Mouse (Mus musculus) cerebellum, adult 2 months (tissue): ENCODE data around the gene Rfx2. TPM values are rescaled to one million over a fixed set of nuclear protein-coding genes. Genes with fewer than 3 reads are reported as not detected.
A peak's percentile ranks its signal among the peaks of the same experiment; 100 is the strongest.

Experiments
- DNase-seq, 2 experiments: peaks; one replicate each; pipeline ENCODE4 v3.0.0; 2021
- H3K27ac ChIP-seq: fragments of 200-500 bp; 2 replicates; pipeline ENCODE4 v1.5.1; 2012; ENCODE audit warnings: low read length, control low read depth, inconsistent platforms; ENCODE audit not compliant: insufficient read depth
- H3K27me3 ChIP-seq: fragments of 200-500 bp; 2 replicates; pipeline ENCODE4 v1.6.1; 2012; ENCODE audit warnings: inconsistent platforms, mild to moderate bottlenecking, low read length, moderate library complexity; ENCODE audit not compliant: control insufficient read depth, insufficient read depth
- H3K4me1 ChIP-seq: fragments of 200-500 bp; 2 replicates; pipeline ENCODE4 v1.6.1; 2011; ENCODE audit warnings: low read length; ENCODE audit not compliant: control insufficient read depth, insufficient read depth
- H3K4me3 ChIP-seq: fragments of 200-500 bp; replicated peaks from 2 replicates; pipeline ENCODE3; 2011; ENCODE audit warnings: mild to moderate bottlenecking, low read depth, low read length, control low read depth; ENCODE audit not compliant: insufficient read depth
- CTCF ChIP-seq: fragments of 200-500 bp; IDR thresholded peaks from 2 replicates; pipeline ENCODE4 v1.5.1; 2011; ENCODE audit warnings: low read depth, mild to moderate bottlenecking, control low read depth, low read length, moderate library complexity, borderline replicate concordance; ENCODE audit not compliant: insufficient read depth
- POLR2A ChIP-seq: fragments of 200-500 bp; IDR thresholded peaks from 2 replicates; pipeline ENCODE4 v1.6.1; 2011; ENCODE audit warnings: low read length, control low read depth, borderline replicate concordance; ENCODE audit not compliant: insufficient read depth
- WGBS: fragments of 180-500 bp; shearing (Covaris S2); methylation state at CpG from one replicate; pipeline ENCODE4 v1.1.7; 2018; 5-methylcytosine and 5-hydroxymethylcytosine counted together
- polyA plus RNA-seq: library from polyadenylated mRNA; depleted of rRNA; stranded (reverse); fragments of >200 nt; gene quantifications from 2 replicates; pipeline ENCODE4 v1.2.3, GENCODE M21; 2012

Rfx2 gene
- polyA plus RNA-seq, 1 experiment: 3.1 TPM

GRCm38 (mm10) chr17:56762769-56763731 lies 67.8 kb downstream of the Rfx2 start:
- H3K4me1 ChIP-seq: peaks cover 15% of the 10 kb centered on the region
- no peaks in the 10 kb centered on the region for H3K27me3 ChIP-seq
- peak overlapping the region; percentile 86 for H3K4me3 ChIP-seq
- DNase-seq: peak; percentile 69 to 70
- peak overlapping the region; percentile 15; the same call in 1 of the 2 replicates for H3K27ac ChIP-seq
- WGBS: 34% methylated on average over 27 of the region's 27 CpGs
- TF ChIP-seq POLR2A: no peak
- peak; percentile 90 for TF ChIP-seq CTCF

GRCm38 (mm10) chr17:56761991-56762410 lies 68.8 kb downstream of the Rfx2 start:
- 1% methylated on average over 15 of the region's 28 CpGs for WGBS

GRCm38 (mm10) chr17:56761077-56761476 lies 69.7 kb downstream of the Rfx2 start:
- WGBS: 35% methylated on average over 3 of the region's 3 CpGs
- H3K27me3 ChIP-seq: peaks cover 2% of the 10 kb centered on the region; the same call in 1 of the 2 replicates
- H3K4me3 ChIP-seq: no peak overlapping the region
- peak in 1 of 2 experiments; percentile 28 for DNase-seq
- TF ChIP-seq POLR2A (no peak), CTCF (no peak)
- peaks cover 17% of the 10 kb centered on the region for H3K4me1 ChIP-seq
- no peak overlapping the region for H3K27ac ChIP-seq

More at GRCm38 (mm10) chr17:56761991-56762410, 68.8 kb downstream of the Rfx2 start:
- Histone ChIP-seq H3K4me3 (peak overlapping the region; percentile 86), H3K27me3 (no peaks in the 10 kb centered on the region), H3K4me1 (peaks cover 17% of the 10 kb centered on the region), H3K27ac (peak overlapping the region; percentile 91)
- TF ChIP-seq POLR2A (peak; percentile 84; the same call in 1 of the 2 replicates), CTCF (no peak)
- DNase-seq: peak; percentile 86 to 89

GRCm38 (mm10) chr17:56759261-56759660 lies 71.6 kb downstream of the Rfx2 start:
- no peak for TF ChIP-seq CTCF
- peaks cover 2% of the 10 kb centered on the region; the same call in 1 of the 2 replicates for H3K27me3 ChIP-seq
- WGBS: 49% methylated on average over 7 of the region's 7 CpGs

GRCm38 (mm10) chr17:56758132-56758531 lies 72.7 kb downstream of the Rfx2 start:
- Histone ChIP-seq H3K4me3 (no peak overlapping the region), H3K27ac (no peak overlapping the region), H3K27me3 (peaks cover 2% of the 10 kb centered on the region; the same call in 1 of the 2 replicates), H3K4me1 (peaks cover 13% of the 10 kb centered on the region)
- WGBS: 4% methylated on average over 12 of the region's 12 CpGs
- TF ChIP-seq POLR2A (no peak), CTCF (peak; percentile 48; the same call in 1 of the 2 replicates)
- DNase-seq: peak; percentile 56 to 64

More at GRCm38 (mm10) chr17:56759261-56759660, 71.6 kb downstream of the Rfx2 start:
- no peak overlapping the region for H3K4me3 ChIP-seq
- H3K27ac ChIP-seq: no peak overlapping the region
- H3K4me1 ChIP-seq: peaks cover 15% of the 10 kb centered on the region
- DNase-seq: no peak

GRCm38 (mm10) chr17:56757416-56758123 lies 73.2 kb downstream of the Rfx2 start, which contains the start of gene Nrtn:
Gene Nrtn, minus strand, starts transcription at chr17:56757530.
- Histone ChIP-seq H3K27me3 (peaks cover 2% of the 10 kb centered on the region; the same call in 1 of the 2 replicates), H3K27ac (no peak within 1 kb of the TSS), H3K4me1 (peaks cover 7% of the 10 kb centered on the region; the same call in 1 of the 2 replicates), H3K4me3 (no peak within 1 kb of the TSS)
- peak; percentile 42 to 49 for DNase-seq
- 1% methylated on average over 48 of the region's 48 CpGs for WGBS
- no peak for TF ChIP-seq CTCF
- no peak for TF ChIP-seq POLR2A

GRCm38 (mm10) chr17:56756703-56757399 lies 74.0 kb downstream of the Rfx2 start:
- H3K4me3 ChIP-seq: no peak overlapping the region
- DNase-seq: no peak
- H3K27ac ChIP-seq: no peak overlapping the region
- H3K4me1 ChIP-seq: 0 out of 2 replicates have a peak, but pooled peaks cover 5% of the 10 kb centered on the region
- no peak for TF ChIP-seq POLR2A
- no peak for TF ChIP-seq CTCF
- H3K27me3 ChIP-seq: peaks cover 2% of the 10 kb centered on the region; the same call in 1 of the 2 replicates
- WGBS: 2% methylated on average over 51 of the region's 51 CpGs
